Comparison of ENCODE assay signal across 11 mouse cellular contexts in genomic region chr15:84223423-84223822, GRCm38 (mm10). TPM values are rescaled to one million over a fixed set of nuclear protein-coding genes. Genes with fewer than 3 reads are reported as not detected.
DNase-seq lines count a peak whose midpoint lies in the region; ATAC-seq lines count a peak whose summit lies in the region.
"Had no signal": no experiment of that assay in that cellular context is flagged by ENCODE, and none has a peak within 500 bp of the region (broad histone marks: within the 10 kb centered on the region; RNA-seq: fewer than 3 reads in every experiment).

No protein-coding gene starts in this region.

- H3K27me3 ChIP-seq in limb, embryonic 10.5 days (ENCODE audit: low read depth, poor library complexity, severe bottlenecking), result no peaks in the 10 kb centered on the region

- no peak for ATAC-seq in activated CD4-positive, CD25-positive, alpha-beta regulatory T cell, adult 4 months

- WGBS in limb, embryonic 10.5 days, result 29% methylated on average over 6 of the region's 6 CpGs

- H3K9me3 ChIP-seq in limb, embryonic 10.5 days (replicated peaks), result no peaks in the 10 kb centered on the region
- H3K9me3 ChIP-seq: liver, embryonic 15.5 days had no signal

- peak overlapping the region; percentile 59 for H3K27ac ChIP-seq in limb, embryonic 10.5 days
- H3K27ac ChIP-seq: liver, embryonic 15.5 days had no signal

- DNase-seq in adrenal gland, postnatal 14 days, result peak; percentile 62
- DNase-seq in adrenal gland, adult 2 months, result no peak
- DNase-seq in kidney, postnatal 10 days, result peak; percentile 51
- no peak for DNase-seq in kidney, adult 8-10 months
- peak; percentile 72 for DNase-seq in brain, adult 2 months (ENCODE audit: low read depth, low spot score)
- no peak for DNase-seq in limb, embryonic 10.5 days (ENCODE audit: low spot score)
- DNase-seq in testis, postnatal 10 days (ENCODE audit: low spot score), result no peak

- H3K4me1 ChIP-seq in limb, embryonic 10.5 days, result peaks cover 57% of the 10 kb centered on the region

- no peak overlapping the region for H3K4me3 ChIP-seq in limb, embryonic 10.5 days
- H3K4me3 ChIP-seq: erythroblast, embryonic 14.5 days; liver, embryonic 15.5 days had no signal

- H3K36me3 ChIP-seq in limb, embryonic 10.5 days, result no peaks in the 10 kb centered on the region
- H3K36me3 ChIP-seq: liver, embryonic 15.5 days had no signal

RNA-seq across cellular contexts. Expression of gene Parvb, which starts 8.4 kb away (rescaled TPM):
- total RNA-seq in adrenal gland, postnatal 14 days (2021), result 26.6 and 40.0 TPM in 2 replicates
- 10 to 100 TPM; 17.5 to 19.2 TPM for total RNA-seq in adrenal gland, adult 2 months (2021)
- 8.3 and 9.4 TPM in 2 replicates for polyA plus RNA-seq in adrenal gland, adult 2 months (2012; rRNA removed)
- polyA plus RNA-seq in limb, embryonic 10.5 days (2016; fragmentation: Nextera tagmentation; extraction: Ambion mirVana), result 9.0 and 11.0 TPM in 2 replicates
- polyA plus RNA-seq in activated CD4-positive, CD25-positive, alpha-beta regulatory T cell, adult 4 months (2017; shearing (Covaris generic)), result 1 to 10 TPM in 1 of 2 experiments, not detected in 1; 1.9 TPM

RNA-seq across cellular contexts. Expression of gene Samm50, which starts 31.4 kb away (rescaled TPM):
- 213 and 228 TPM in 2 replicates for total RNA-seq in adrenal gland, postnatal 14 days (2021)
- total RNA-seq in adrenal gland, adult 2 months (2021), result 100 to 1,000 TPM; 115 to 159 TPM
- polyA plus RNA-seq in adrenal gland, adult 2 months (2012; rRNA removed), result 11.3 and 15.8 TPM in 2 replicates
- 117 and 118 TPM in 2 replicates for polyA plus RNA-seq in limb, embryonic 10.5 days (2016; fragmentation: Nextera tagmentation; extraction: Ambion mirVana)
- polyA plus RNA-seq in activated CD4-positive, CD25-positive, alpha-beta regulatory T cell, adult 4 months (2017; shearing (Covaris generic)), result 10 to 100 TPM; 44.6 to 47.6 TPM

RNA-seq across cellular contexts. Expression of gene Pnpla3, which starts 55.8 kb away (rescaled TPM):
- total RNA-seq in adrenal gland, postnatal 14 days (2021), result 65.0 and 67.7 TPM in 2 replicates
- 10 to 100 TPM; 46.4 to 65.3 TPM for total RNA-seq in adrenal gland, adult 2 months (2021)
- polyA plus RNA-seq in adrenal gland, adult 2 months (2012; rRNA removed), result 178 and 239 TPM in 2 replicates
- 0.10 and 0.19 TPM in 2 replicates for polyA plus RNA-seq in limb, embryonic 10.5 days (2016; fragmentation: Nextera tagmentation; extraction: Ambion mirVana)
- polyA plus RNA-seq in activated CD4-positive, CD25-positive, alpha-beta regulatory T cell, adult 4 months (2017; shearing (Covaris generic)), result not detected
- total RNA-seq: neutrophil, adult 5-6 weeks had no signal
- polyA plus RNA-seq: erythroblast, embryonic 14.5 days had no signal

Comparison
In these comparisons a context has a peak if more than half of its experiments do, and no peak if none do; other contexts are left out.
1. DNase-seq: peak in adrenal gland, postnatal 14 days (single experiment), kidney, postnatal 10 days (single experiment) and brain, adult 2 months (single experiment); none in adrenal gland, adult 2 months (single experiment), kidney, adult 8-10 months (0 of 2), limb, embryonic 10.5 days (single experiment) and testis, postnatal 10 days (single experiment).
2. RNA of gene Pnpla3, which starts 55.8 kb away (polyA plus RNA-seq): 178 to 239 TPM in adrenal gland, adult 2 months; not detected in activated CD4-positive, CD25-positive, alpha-beta regulatory T cell, adult 4 months and 0.10 to 0.19 TPM in limb, embryonic 10.5 days; every median in the first group is over 100 times any median in the second.